Mouse (Mus musculus) myocyte (in vitro differentiated cells): ENCODE data around the gene Plac8. TPM values are rescaled to one million over a fixed set of nuclear protein-coding genes. Genes with fewer than 3 reads are reported as not detected.

Source experiments
- H3K27me3 ChIP-seq: one replicate; pipeline ENCODE4 v1.6.1; 2011; ENCODE audit not compliant: control insufficient read depth, insufficient read depth, insufficient read length
- H3K36me3 ChIP-seq: one replicate; pipeline ENCODE4 v1.6.1; 2011; ENCODE audit not compliant: control insufficient read depth, insufficient read depth
- H3K4me2 ChIP-seq: one replicate; pipeline ENCODE4 v1.6.1; 2011; ENCODE audit warnings: low read depth, control low read depth
- H3K4me3 ChIP-seq: one replicate; pipeline ENCODE4 v1.5.1; 2011; ENCODE audit warnings: mild to moderate bottlenecking, control low read depth, moderate library complexity
- H3K79me2 ChIP-seq: one replicate; pipeline ENCODE4 v1.6.1; 2011; ENCODE audit not compliant: control insufficient read depth, insufficient read depth
- H3ac ChIP-seq: one replicate; pipeline ENCODE4 v1.6.1; 2011; ENCODE audit not compliant: control insufficient read depth, insufficient read length
- CEBPB ChIP-seq: IDR thresholded peaks from 2 replicates; pipeline ENCODE4 v1.6.1; 2011; ENCODE audit warnings: mild to moderate bottlenecking, moderate library complexity; ENCODE audit not compliant: poor library complexity, insufficient read depth, severe bottlenecking
- E2F4 ChIP-seq: IDR thresholded peaks from one replicate; pipeline ENCODE4 v1.6.1; 2011; ENCODE audit warnings: mild to moderate bottlenecking, control low read depth, moderate library complexity; ENCODE audit not compliant: insufficient read depth
- MAX ChIP-seq: IDR thresholded peaks from one replicate; pipeline ENCODE4 v1.6.1; 2011; ENCODE audit warnings: low read depth, mild to moderate bottlenecking, control low read depth
- MYOD1 ChIP-seq, 3 experiments: IDR thresholded peaks; one replicate each; pipeline ENCODE4 v1.6.1; 2011; ENCODE audit warnings: control low read depth in 2 of 3, low read depth in 2 of 3, mild to moderate bottlenecking in 2 of 3, moderate library complexity in 1 of 3; ENCODE audit not compliant: insufficient read length in 2 of 3, control insufficient read depth in 1 of 3
- MYOG ChIP-seq, 3 experiments: IDR thresholded peaks; one replicate each; pipeline ENCODE4 v1.6.1; 2011; ENCODE audit warnings: control low read depth in 2 of 3, low read depth in 2 of 3, mild to moderate bottlenecking in 2 of 3; ENCODE audit not compliant: insufficient read length in 2 of 3, control insufficient read depth in 1 of 3, insufficient read depth in 1 of 3
- POLR2A ChIP-seq: IDR thresholded peaks from one replicate; pipeline ENCODE4 v1.6.1; 2011; ENCODE audit warnings: low read depth, mild to moderate bottlenecking, control low read depth, moderate library complexity; ENCODE audit not compliant: insufficient read length
- POLR2AphosphoS2 ChIP-seq: IDR thresholded peaks from one replicate; pipeline ENCODE4 v1.6.1; 2011; ENCODE audit warnings: low read depth, control low read depth; ENCODE audit not compliant: insufficient read length
- REST ChIP-seq: IDR thresholded peaks from one replicate; pipeline ENCODE4 v1.6.1; 2011; ENCODE audit warnings: mild to moderate bottlenecking, control low read depth, moderate library complexity; ENCODE audit not compliant: insufficient read depth, insufficient read length
- SRF ChIP-seq: IDR thresholded peaks from one replicate; pipeline ENCODE4 v1.6.1; 2011; ENCODE audit warnings: low read depth; ENCODE audit not compliant: control insufficient read depth, insufficient read length
- TCF12 ChIP-seq: IDR thresholded peaks from one replicate; pipeline ENCODE4 v1.6.1; 2011; ENCODE audit warnings: mild to moderate bottlenecking, control low read depth; ENCODE audit not compliant: poor library complexity, insufficient read depth, severe bottlenecking
- TCF3 ChIP-seq: IDR thresholded peaks from one replicate; pipeline ENCODE4 v1.6.1; 2011; ENCODE audit warnings: low read depth, control low read depth; ENCODE audit not compliant: insufficient read length
- USF1 ChIP-seq: IDR thresholded peaks from one replicate; pipeline ENCODE4 v1.6.1; 2011; ENCODE audit warnings: low read depth, mild to moderate bottlenecking, control low read depth, moderate library complexity
- polyA plus RNA-seq: library from polyadenylated mRNA; unstranded; fragments of >200 nt; fragmentation: generic; extraction: Trizol; gene quantifications from one replicate; pipeline ENCODE4 v1.2.1, GENCODE M21; 2012; ENCODE audit warnings: missing spikeins

Plac8 gene
- 4.8 TPM for polyA plus RNA-seq

GRCm38 (mm10) chr5:100572069-100572468 lies at the start of gene Plac8:
Gene Plac8 (minus strand): TSS chr5:100572245.
- TF ChIP-seq MYOD1 (IDR thresholded peaks at IDR 0.05; ENCODE audit: control insufficient read depth in 1 of 3, insufficient read length in 2 of 3, low read depth in 2 of 3) (no peak), CEBPB (no peak), USF1 (no peak), POLR2AphosphoS2 (no peak), TCF12 (no peak), MAX (no peak), E2F4 (no peak), SRF (no peak)
- Histone ChIP-seq H3K27me3 (no peaks in the 10 kb centered on the region), H3K79me2 (no peaks in the 10 kb centered on the region), H3K4me2 (no peak within 1 kb of the TSS), H3ac (no peak within 1 kb of the TSS), H3K36me3 (no peaks in the 10 kb centered on the region), H3K4me3 (no peak within 1 kb of the TSS)

- Histone ChIP-seq H3K27me3 (no peaks in the 10 kb centered on the region), H3K4me2 (peak overlapping the region; percentile 54), H3K79me2 (no peaks in the 10 kb centered on the region), H3K4me3 (no peak overlapping the region), H3ac (no peak overlapping the region), H3K36me3 (no peaks in the 10 kb centered on the region)
- no peak for TF ChIP-seq E2F4
- TF ChIP-seq MAX: no peak
- no peak for TF ChIP-seq MYOG (IDR thresholded peaks at IDR 0.05; ENCODE audit: control insufficient read depth in 1 of 3, insufficient read depth in 1 of 3, insufficient read length in 2 of 3, low read depth in 2 of 3)
- no peak for TF ChIP-seq SRF
- no peak for TF ChIP-seq POLR2AphosphoS2
- TF ChIP-seq TCF12: no peak
- no peak for TF ChIP-seq CEBPB
- TF ChIP-seq POLR2A: no peak
- TF ChIP-seq USF1: no peak
- TF ChIP-seq TCF3: no peak
These were observed 48.9 kb upstream of the Plac8 start for GRCm38 (mm10) chr5:100620952-100621351.

- TF ChIP-seq E2F4 (no peak), TCF12 (no peak), POLR2AphosphoS2 (no peak), MAX (no peak), MYOD1 (IDR thresholded peaks at IDR 0.05; ENCODE audit: control insufficient read depth in 1 of 3, insufficient read length in 2 of 3, low read depth in 2 of 3) (no peak), MYOG (IDR thresholded peaks at IDR 0.05; ENCODE audit: control insufficient read depth in 1 of 3, insufficient read depth in 1 of 3, insufficient read length in 2 of 3, low read depth in 2 of 3) (no peak), TCF3 (no peak), POLR2A (no peak), REST (no peak), SRF (no peak), CEBPB (no peak), USF1 (no peak)
- H3K79me2 ChIP-seq: no peaks in the 10 kb centered on the region
- no peaks in the 10 kb centered on the region for H3K27me3 ChIP-seq
- no peak overlapping the region for H3K4me2 ChIP-seq
- H3K4me3 ChIP-seq: no peak overlapping the region
- H3ac ChIP-seq: no peak overlapping the region
- no peaks in the 10 kb centered on the region for H3K36me3 ChIP-seq
These were observed 47.7 kb upstream of the Plac8 start for GRCm38 (mm10) chr5:100619586-100620275.

- Histone ChIP-seq H3ac (no peak overlapping the region), H3K4me3 (no peak overlapping the region), H3K36me3 (no peaks in the 10 kb centered on the region), H3K79me2 (no peaks in the 10 kb centered on the region), H3K4me2 (no peak overlapping the region), H3K27me3 (no peaks in the 10 kb centered on the region)
- TF ChIP-seq E2F4: no peak
- TF ChIP-seq TCF12: no peak
- TF ChIP-seq MAX: no peak
- TF ChIP-seq TCF3: no peak
- no peak for TF ChIP-seq MYOD1 (IDR thresholded peaks at IDR 0.05; ENCODE audit: control insufficient read depth in 1 of 3, insufficient read length in 2 of 3, low read depth in 2 of 3)
- TF ChIP-seq CEBPB: no peak
- no peak for TF ChIP-seq SRF
- no peak for TF ChIP-seq USF1
- TF ChIP-seq POLR2A: no peak
- TF ChIP-seq MYOG (IDR thresholded peaks at IDR 0.05; ENCODE audit: control insufficient read depth in 1 of 3, insufficient read depth in 1 of 3, insufficient read length in 2 of 3, low read depth in 2 of 3): no peak
- no peak for TF ChIP-seq POLR2AphosphoS2
- TF ChIP-seq REST: no peak
These were observed 42.1 kb upstream of the Plac8 start for GRCm38 (mm10) chr5:100613896-100614768.
